9 mouse cellular contexts compared by ENCODE assay signal in the genomic region with DNA sequence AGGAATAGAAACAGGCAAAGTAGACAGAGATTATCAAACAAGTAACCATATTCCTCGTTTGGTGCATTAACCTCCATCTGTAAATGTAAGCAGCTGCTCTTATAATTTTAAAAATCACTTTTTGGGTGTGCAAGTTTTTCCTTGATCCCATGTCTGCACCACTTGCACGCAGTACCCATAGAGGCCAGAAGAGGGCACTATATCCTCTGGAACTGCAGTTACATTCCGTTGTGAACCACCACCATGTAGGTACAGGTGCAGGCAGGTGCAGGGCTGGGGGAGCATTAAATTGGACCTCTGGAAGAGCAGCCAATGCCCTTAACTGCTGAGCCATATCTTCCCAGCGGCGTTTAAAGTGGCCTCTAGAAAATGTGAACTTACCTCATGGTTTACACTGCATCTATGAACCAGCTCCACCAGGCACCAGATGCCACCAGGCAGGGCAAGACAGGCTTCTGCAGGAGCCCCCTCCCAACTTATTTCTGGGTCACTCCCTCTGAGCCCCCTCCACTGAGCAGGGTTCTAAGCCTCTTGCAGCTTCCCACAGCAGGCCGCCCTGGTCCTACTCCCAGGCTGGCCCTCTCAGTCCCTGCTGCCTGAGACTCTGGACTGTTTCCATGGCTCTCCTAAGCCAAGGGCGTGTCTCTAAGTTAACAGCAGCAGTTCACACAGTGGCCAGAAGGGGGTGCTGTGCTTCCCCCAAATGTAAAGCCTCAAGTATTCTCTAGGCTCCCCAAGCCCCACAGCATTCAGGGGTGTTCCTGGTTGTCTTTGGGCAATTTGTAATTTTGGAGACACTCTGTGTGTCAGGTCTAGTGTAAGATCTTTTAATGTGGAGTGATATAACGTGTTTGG. TPM values are rescaled to one million over a fixed set of nuclear protein-coding genes. Genes with fewer than 3 reads are reported as not detected.
DNase-seq lines count a peak whose midpoint lies in the region; ATAC-seq lines count a peak whose summit lies in the region.
"Had no signal": no experiment of that assay in that cellular context is flagged by ENCODE, and none has a peak within 500 bp of the region (broad histone marks: within the 10 kb centered on the region; RNA-seq: fewer than 3 reads in every experiment).

No protein-coding gene starts in this region.

- no peaks in the 10 kb centered on the region for H3K9me3 ChIP-seq in hindbrain, embryonic 14.5 days (ENCODE audit: control insufficient read depth, low read length)
- H3K9me3 ChIP-seq in hindbrain, embryonic 13.5 days = no peaks in the 10 kb centered on the region
- H3K9me3 ChIP-seq in neural tube, embryonic 11.5 days (ENCODE audit: control insufficient read depth, low read length) = no peaks in the 10 kb centered on the region

- H3K4me3 ChIP-seq in hindbrain, embryonic 14.5 days (replicated peaks; ENCODE audit: low read length) = no peak overlapping the region
- no peak overlapping the region for H3K4me3 ChIP-seq in hindbrain, embryonic 13.5 days
- H3K4me3 ChIP-seq in neural tube, embryonic 11.5 days (ENCODE audit: low read depth, low read length) = no peak overlapping the region

- no peak overlapping the region for H3K9ac ChIP-seq in hindbrain, embryonic 14.5 days
- no peak overlapping the region for H3K9ac ChIP-seq in hindbrain, embryonic 13.5 days
- H3K9ac ChIP-seq in neural tube, embryonic 11.5 days (ENCODE audit: low read length) = no peak overlapping the region

- 7% methylated on average over 8 of the region's 8 CpGs for WGBS in hindbrain, embryonic 14.5 days
- WGBS in hindbrain, embryonic 13.5 days = 7% methylated on average over 8 of the region's 8 CpGs
- 9% methylated on average over 8 of the region's 8 CpGs for whole genome bisulfite sequencing in neural tube, embryonic 11.5 days

- no peaks in the 10 kb centered on the region; the same call in 1 of the 2 replicates for H3K27me3 ChIP-seq in hindbrain, embryonic 14.5 days (ENCODE audit: control insufficient read depth, insufficient read depth, low read length)
- peaks cover 30% of the 10 kb centered on the region for H3K27me3 ChIP-seq in hindbrain, embryonic 13.5 days
- no peaks in the 10 kb centered on the region for H3K27me3 ChIP-seq in neural tube, embryonic 11.5 days (ENCODE audit: control insufficient read depth, insufficient read depth, low read length)

- no peak overlapping the region for H3K27ac ChIP-seq in hindbrain, embryonic 14.5 days
- H3K27ac ChIP-seq in hindbrain, embryonic 13.5 days = no peak overlapping the region
- H3K27ac ChIP-seq in neural tube, embryonic 11.5 days (ENCODE audit: low read depth, low read length) = no peak overlapping the region

- peaks cover 5% of the 10 kb centered on the region; the same call in 1 of the 2 replicates for H3K4me1 ChIP-seq in hindbrain, embryonic 14.5 days (replicated peaks; ENCODE audit: control insufficient read depth, insufficient read depth, low read length)
- H3K4me1 ChIP-seq in hindbrain, embryonic 13.5 days (replicated peaks) = peaks cover 6% of the 10 kb centered on the region; the same call in 1 of the 2 replicates
- H3K4me1 ChIP-seq in neural tube, embryonic 11.5 days (ENCODE audit: control insufficient read depth, insufficient read depth, low read length) = no peaks in the 10 kb centered on the region

- peak; percentile 62 for DNase-seq in hindbrain, embryonic 14.5 days (ENCODE audit: low spot score)
- DNase-seq in adipocyte (ENCODE audit: low spot score) = peak; percentile 89
- DNase-seq in embryo, embryonic 11 days = peak; percentile 43
- peak; percentile 25 for DNase-seq in layer of hippocampus, adult 9-10 months (ENCODE audit: low spot score)
- DNase-seq in neural tube, embryonic 11.5 days (ENCODE audit: low spot score) = peak; percentile 48
- DNase-seq in gastrocnemius, postnatal 14 days = no peak

- intact Hi-C loops in gastrocnemius, postnatal 14 days (cut with DNase I; ENCODE audit: low total_unique reads) = no loop called here

- no peaks in the 10 kb centered on the region for H3K36me3 ChIP-seq in hindbrain, embryonic 14.5 days (replicated peaks; ENCODE audit: control insufficient read depth, insufficient read depth)
- no peaks in the 10 kb centered on the region for H3K36me3 ChIP-seq in hindbrain, embryonic 13.5 days
- no peaks in the 10 kb centered on the region for H3K36me3 ChIP-seq in neural tube, embryonic 11.5 days (ENCODE audit: control insufficient read depth, insufficient read depth, low read length)

- no peak for ATAC-seq in hindbrain, embryonic 14.5 days (ENCODE audit: low FRiP score)
- ATAC-seq in hindbrain, embryonic 13.5 days (ENCODE audit: low FRiP score) = no peak
- peak; percentile 63 for ATAC-seq in CD4-positive, CD25-positive, alpha-beta regulatory T cell, adult 4 months
- ATAC-seq in neural tube, embryonic 11.5 days (ENCODE audit: insufficient read depth, low FRiP score, low TSS enrichment) = no peak

- no peak overlapping the region for H3K4me2 ChIP-seq in hindbrain, embryonic 14.5 days (replicated peaks)
- no peak overlapping the region for H3K4me2 ChIP-seq in hindbrain, embryonic 13.5 days
- H3K4me2 ChIP-seq in neural tube, embryonic 11.5 days (ENCODE audit: low read depth) = no peak overlapping the region

RNA-seq across cellular contexts. Expression of a gene that starts 10.2 kb away (rescaled TPM):
- polyA plus RNA-seq in hindbrain, embryonic 14.5 days (2014; fragmentation: Nextera tagmentation; extraction: Ambion mirVana) = not detected in 2 replicates
- polyA plus RNA-seq in hindbrain, embryonic 13.5 days (2015; fragmentation: Nextera tagmentation; extraction: Ambion mirVana) = not detected in 2 replicates
- polyA plus RNA-seq in CD4-positive, CD25-positive, alpha-beta regulatory T cell, adult 4 months (2017; shearing (Covaris generic)) = not detected
- polyA plus RNA-seq in neural tube, embryonic 11.5 days (2014; fragmentation: Nextera tagmentation; extraction: Ambion mirVana) = not detected in 2 replicates
- total RNA-seq in gastrocnemius, postnatal 14 days (2021) = not detected
- total RNA-seq: heart, adult 18-20 months had no signal

RNA-seq across cellular contexts. Expression of a gene that starts 24.3 kb away (rescaled TPM):
- not detected in 2 replicates for polyA plus RNA-seq in hindbrain, embryonic 14.5 days (2014; fragmentation: Nextera tagmentation; extraction: Ambion mirVana)
- not detected in 2 replicates for polyA plus RNA-seq in hindbrain, embryonic 13.5 days (2015; fragmentation: Nextera tagmentation; extraction: Ambion mirVana)
- polyA plus RNA-seq in CD4-positive, CD25-positive, alpha-beta regulatory T cell, adult 4 months (2017; shearing (Covaris generic)) = not detected
- not detected in 2 replicates for polyA plus RNA-seq in neural tube, embryonic 11.5 days (2014; fragmentation: Nextera tagmentation; extraction: Ambion mirVana)
- total RNA-seq in gastrocnemius, postnatal 14 days (2021) = not detected
- total RNA-seq: heart, adult 18-20 months had no signal

RNA-seq across cellular contexts. Expression of a gene that starts 24.6 kb away (rescaled TPM):
- 0.40 and 0.64 TPM in 2 replicates for polyA plus RNA-seq in hindbrain, embryonic 14.5 days (2014; fragmentation: Nextera tagmentation; extraction: Ambion mirVana)
- polyA plus RNA-seq in hindbrain, embryonic 13.5 days (2015; fragmentation: Nextera tagmentation; extraction: Ambion mirVana) = 0.54 and 0.57 TPM in 2 replicates
- 10 to 100 TPM; 16.2 to 19.2 TPM for polyA plus RNA-seq in CD4-positive, CD25-positive, alpha-beta regulatory T cell, adult 4 months (2017; shearing (Covaris generic))
- polyA plus RNA-seq in neural tube, embryonic 11.5 days (2014; fragmentation: Nextera tagmentation; extraction: Ambion mirVana) = 0.21 and 0.23 TPM in 2 replicates
- total RNA-seq in gastrocnemius, postnatal 14 days (2021) = under 1 TPM; 0.35 to 0.38 TPM

RNA-seq across cellular contexts. Expression of a gene that starts 41.6 kb away (rescaled TPM):
- 0.24 and 0.35 TPM in 2 replicates for polyA plus RNA-seq in hindbrain, embryonic 14.5 days (2014; fragmentation: Nextera tagmentation; extraction: Ambion mirVana)
- 0.35 TPM in 1 of 2 replicates, not detected in the other for polyA plus RNA-seq in hindbrain, embryonic 13.5 days (2015; fragmentation: Nextera tagmentation; extraction: Ambion mirVana)
- polyA plus RNA-seq in CD4-positive, CD25-positive, alpha-beta regulatory T cell, adult 4 months (2017; shearing (Covaris generic)) = not detected
- polyA plus RNA-seq in neural tube, embryonic 11.5 days (2014; fragmentation: Nextera tagmentation; extraction: Ambion mirVana) = 0.18 TPM in 1 of 2 replicates, not detected in the other
- not detected for total RNA-seq in gastrocnemius, postnatal 14 days (2021)
- total RNA-seq: heart, adult 18-20 months had no signal

RNA-seq across cellular contexts. Expression of a gene that starts 50.5 kb away (rescaled TPM):
- 0.19 and 0.33 TPM in 2 replicates for polyA plus RNA-seq in hindbrain, embryonic 14.5 days (2014; fragmentation: Nextera tagmentation; extraction: Ambion mirVana)
- polyA plus RNA-seq in hindbrain, embryonic 13.5 days (2015; fragmentation: Nextera tagmentation; extraction: Ambion mirVana) = 0.19 TPM in 1 of 2 replicates, not detected in the other
- 1 to 10 TPM in 1 of 2 experiments, not detected in 1; 1.2 TPM for polyA plus RNA-seq in CD4-positive, CD25-positive, alpha-beta regulatory T cell, adult 4 months (2017; shearing (Covaris generic))
- polyA plus RNA-seq in neural tube, embryonic 11.5 days (2014; fragmentation: Nextera tagmentation; extraction: Ambion mirVana) = not detected in 2 replicates
- total RNA-seq in gastrocnemius, postnatal 14 days (2021) = under 1 TPM in 1 of 2 experiments, not detected in 1; 0.16 TPM
- total RNA-seq: heart, adult 18-20 months had no signal

Comparison
In these comparisons a context has a peak if more than half of its experiments do, and no peak if none do; other contexts are left out.
1. RNA of a gene that starts 24.6 kb away (polyA plus RNA-seq): 16.2 to 19.2 TPM in CD4-positive, CD25-positive, alpha-beta regulatory T cell, adult 4 months; 0.54 to 0.57 TPM in hindbrain, embryonic 13.5 days, 0.40 to 0.64 TPM in hindbrain, embryonic 14.5 days and 0.21 to 0.23 TPM in neural tube, embryonic 11.5 days; every median in the first group is over 10 times any median in the second.